Mouse (Mus musculus) embryonic fibroblast, embryonic 13.5 days (primary cell): ENCODE data around the gene Rora.

ENCODE experiments used
- CTCF ChIP-seq: IDR thresholded peaks from 2 replicates; pipeline ENCODE4 v1.5.1; 2011; ENCODE audit warnings: mild to moderate bottlenecking, control low read depth, low read length, moderate library complexity, borderline replicate concordance; ENCODE audit not compliant: insufficient read depth
- POLR2A ChIP-seq: IDR thresholded peaks from 2 replicates; pipeline ENCODE4 v1.6.1; 2011; ENCODE audit warnings: low read depth, mild to moderate bottlenecking, control low read depth, low read length, moderate library complexity

DNA sequence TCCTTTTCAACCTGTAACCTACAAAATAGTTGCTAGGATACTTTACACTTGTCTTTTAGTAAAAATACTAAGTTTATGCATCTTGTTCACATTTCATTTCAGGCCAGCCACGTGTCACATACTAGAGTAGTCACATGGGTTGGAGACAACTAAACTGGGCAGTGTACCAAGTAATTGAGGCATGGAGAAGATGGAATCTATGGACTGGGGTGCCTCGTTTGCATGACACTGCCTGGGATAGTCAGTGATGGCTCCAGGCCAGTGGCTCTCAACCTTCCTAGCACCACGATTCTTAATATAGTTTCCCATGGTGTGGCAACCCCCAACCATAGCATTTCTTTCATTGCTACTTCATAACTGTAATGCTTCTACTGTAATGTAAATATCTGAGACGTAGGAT is 198.6 kb downstream of the Rora start:
- TF ChIP-seq CTCF (no peak), POLR2A (no peak)
